Mouse (Mus musculus) granulocyte monocyte progenitor cell, adult 5-6 weeks (primary cell): ENCODE measurements around the gene Hoxc11. TPM values are rescaled to one million over a fixed set of nuclear protein-coding genes. Genes with fewer than 3 reads are reported as not detected.
A peak's percentile ranks its signal among the peaks of the same experiment; 100 is the strongest.

Experiments used
- ATAC-seq: replicated peaks from 2 replicates; pipeline ENCODE4 v1.8.0; 2016; ENCODE audit warnings: mild to moderate bottlenecking, moderate TSS enrichment, inconsistent platforms; ENCODE audit not compliant: poor library complexity, severe bottlenecking
- total RNA-seq, 2 experiments: library from RNA; stranded (forward) in 1 of 2; stranded (reverse) in 1 of 2; fragments of 200-712, 200-1000 nt in 1 of 2; fragments of >200 nt in 1 of 2; fragmentation: Nextera tagmentation in 1 of 2; gene quantifications; 2 replicates each; pipeline ENCODE4 v1.2.3; 2014 to 2017

Hoxc11 gene
- total RNA-seq (2014; fragmentation: Nextera tagmentation) (not detected in 2 replicates), total RNA-seq (2017) (not detected in 2 replicates)

DNA sequence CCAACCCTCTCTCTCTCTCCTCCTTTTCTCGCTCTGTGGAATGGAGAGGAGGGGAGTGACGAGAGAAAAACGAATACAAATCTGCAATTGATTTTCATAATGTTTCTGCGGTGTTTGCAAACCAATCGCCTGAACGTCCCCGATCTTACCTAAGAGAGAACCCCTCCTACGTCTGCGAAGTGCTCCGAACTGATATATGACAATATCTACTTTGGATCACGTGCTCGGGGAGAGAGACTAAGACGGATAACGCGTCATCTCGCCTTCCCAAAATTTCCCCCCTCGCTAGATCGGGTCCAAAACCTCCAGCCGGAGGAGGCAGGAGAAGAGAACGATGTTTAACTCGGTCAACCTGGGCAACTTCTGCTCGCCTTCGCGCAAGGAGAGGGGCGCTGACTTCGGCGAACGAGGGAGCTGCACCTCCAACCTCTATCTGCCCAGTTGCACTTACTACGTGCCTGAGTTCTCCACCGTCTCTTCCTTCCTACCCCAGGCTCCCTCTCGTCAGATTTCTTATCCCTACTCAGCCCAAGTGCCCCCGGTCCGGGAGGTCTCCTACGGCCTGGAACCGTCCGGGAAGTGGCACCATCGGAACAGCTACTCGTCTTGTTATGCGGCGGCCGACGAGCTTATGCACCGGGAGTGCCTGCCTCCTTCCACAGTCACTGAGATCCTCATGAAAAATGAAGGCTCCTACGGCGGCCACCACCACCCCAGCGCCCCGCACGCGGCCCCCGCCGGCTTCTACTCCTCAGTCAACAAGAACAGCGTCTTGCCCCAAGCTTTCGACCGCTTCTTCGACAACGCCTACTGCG lies at the start of gene Hoxc11:
Gene Hoxc11 (plus strand): TSS at position 236 of the 815 bp plus-strand sequence.
- no peak for ATAC-seq

DNA sequence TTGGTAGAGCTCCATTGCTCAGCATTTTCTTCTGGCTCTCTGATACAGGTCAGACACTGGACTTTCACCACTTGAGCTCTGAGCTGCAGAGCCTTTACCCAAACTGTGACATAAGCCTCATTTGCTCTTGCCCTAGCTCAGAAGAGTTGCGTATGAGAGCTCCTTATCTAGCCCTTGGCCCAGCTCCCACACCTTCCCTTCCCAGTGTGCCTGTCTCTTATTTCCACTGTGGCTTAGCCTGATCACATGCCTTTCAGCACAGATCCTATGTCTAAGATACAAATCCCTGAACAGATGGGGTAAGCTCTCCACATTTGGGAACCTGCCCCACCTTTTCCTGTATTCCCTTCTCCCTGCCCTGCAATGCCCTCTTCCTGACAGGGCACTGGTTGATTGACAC lies 49.3 kb upstream of the Hoxc11 start:
- ATAC-seq, result no peak

- no peak for ATAC-seq
These were observed 44.7 kb upstream of the Hoxc11 start for GRCm38 (mm10) chr15:102909536-102909935.

DNA sequence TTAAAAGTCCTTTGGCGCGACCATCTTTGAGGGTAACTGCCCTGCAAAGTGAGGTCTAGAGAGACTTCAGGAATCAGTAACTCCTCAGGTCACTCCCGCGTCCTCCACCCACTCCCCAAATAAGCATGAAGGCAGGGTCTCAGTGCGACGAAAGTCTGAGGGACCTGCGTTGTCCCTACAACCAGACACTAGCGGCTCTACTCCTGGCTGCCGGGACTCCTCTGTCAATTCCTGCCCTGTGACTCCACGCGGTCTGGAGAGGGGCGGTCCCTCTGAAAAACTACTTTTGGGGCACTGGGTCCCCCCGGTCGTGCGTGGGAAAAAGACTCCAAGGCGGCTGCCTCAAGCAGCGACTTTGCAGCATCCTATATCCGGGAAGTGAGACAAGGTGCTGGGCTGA lies 44.2 kb upstream of the Hoxc11 start:
- no peak for ATAC-seq

DNA sequence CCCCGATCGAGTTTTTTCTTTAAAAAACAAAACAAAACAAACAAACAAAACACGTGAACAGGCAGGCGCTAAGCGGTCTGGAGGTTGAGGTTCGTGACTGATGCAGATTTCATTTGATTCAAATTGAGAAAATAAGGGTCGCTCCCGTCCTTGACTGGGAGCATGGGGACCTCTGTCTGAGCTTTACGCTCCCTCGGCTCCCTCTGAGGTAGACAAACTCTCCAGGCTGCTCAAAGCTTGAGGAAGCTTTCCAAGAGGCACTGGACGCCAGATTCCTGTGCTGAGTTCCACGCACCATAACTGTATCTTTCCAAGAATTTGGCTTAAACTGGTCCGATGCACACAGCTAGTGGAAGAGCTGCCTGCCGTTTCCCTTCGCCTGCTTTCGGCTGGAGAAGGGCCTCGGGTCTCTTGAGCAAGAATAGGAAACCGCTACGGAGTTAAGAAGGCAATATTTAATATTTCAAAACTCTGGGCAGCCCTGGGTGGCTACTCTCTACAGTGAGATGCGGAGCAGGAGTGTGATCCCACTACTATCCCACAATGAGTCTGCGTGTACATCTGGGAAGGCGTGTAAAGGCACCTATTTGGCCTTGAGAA lies 43.6 kb upstream of the Hoxc11 start:
- ATAC-seq, result no peak

GRCm38 (mm10) chr15:102913038-102913585 lies 41.1 kb upstream of the Hoxc11 start:
- no peak for ATAC-seq

DNA sequence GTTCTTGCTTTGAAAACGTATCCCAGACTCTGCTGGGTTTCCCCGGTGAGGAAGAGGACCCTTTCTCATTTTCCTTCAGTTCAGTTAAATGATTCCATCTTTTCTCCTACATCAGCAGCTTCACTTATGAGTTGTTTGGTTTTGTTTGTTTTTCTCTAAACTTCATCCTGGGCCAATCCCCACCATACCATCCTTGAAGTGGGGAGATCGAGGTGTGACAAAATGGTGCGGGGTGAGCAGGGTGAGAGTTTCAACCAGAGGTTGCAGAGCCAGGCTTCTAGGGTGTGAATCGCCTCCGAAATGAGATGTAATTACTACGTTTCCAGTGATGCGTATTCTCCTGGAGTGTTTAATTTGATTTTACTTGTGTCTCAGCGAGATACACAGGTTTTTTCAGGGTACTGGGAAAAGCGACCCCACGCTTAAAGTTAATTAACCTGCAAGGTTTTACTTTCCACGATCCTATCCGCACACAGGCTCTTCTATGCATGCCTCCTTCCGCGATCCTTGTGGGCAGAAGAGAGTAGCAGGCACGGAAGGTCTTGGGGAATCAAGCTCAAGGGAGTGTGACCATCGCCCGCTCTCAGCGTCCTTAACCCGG lies 36.2 kb upstream of the Hoxc11 start:
- no peak for ATAC-seq

GRCm38 (mm10) chr15:102918611-102919265 lies 35.5 kb upstream of the Hoxc11 start:
- no peak for ATAC-seq

DNA sequence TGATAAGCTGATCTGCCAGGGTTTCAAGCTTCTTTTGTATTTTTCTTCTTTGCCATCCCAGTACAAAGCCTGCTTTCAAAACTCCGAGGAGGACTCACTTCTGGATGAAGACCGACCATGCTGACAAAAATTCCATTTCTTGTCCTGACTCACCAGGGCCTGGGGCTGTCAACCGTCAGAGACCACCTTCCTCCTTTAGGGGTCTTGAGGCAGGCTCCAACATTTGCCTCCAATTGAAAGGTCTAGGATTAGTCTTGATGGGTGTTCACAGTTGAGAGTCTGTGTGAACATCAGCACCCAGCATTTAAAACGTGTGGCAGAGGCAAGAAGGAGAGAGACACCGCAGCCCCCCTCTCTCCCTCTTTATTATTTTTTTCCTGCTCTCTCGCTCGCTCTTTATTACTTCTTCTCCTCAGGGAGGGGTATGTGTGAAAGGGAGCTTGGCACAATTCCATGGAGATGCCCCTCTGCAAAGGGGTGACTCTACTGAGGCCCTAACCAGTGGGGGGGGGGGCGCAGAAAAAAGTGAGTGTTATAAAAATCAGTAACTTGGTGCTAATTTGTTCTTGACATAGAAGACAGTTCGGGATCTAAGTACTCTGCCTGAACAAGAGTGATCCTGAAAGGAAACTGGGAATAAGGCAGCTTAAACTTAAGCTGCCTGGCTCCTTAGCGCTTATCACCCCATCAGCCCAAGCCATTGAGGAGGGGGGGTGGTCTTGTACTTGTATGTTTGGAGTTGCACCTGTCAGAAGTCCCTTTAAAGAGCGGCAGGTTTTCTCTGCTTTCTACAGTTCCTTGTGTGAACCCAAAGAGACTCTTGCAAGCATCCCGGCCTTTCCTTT lies 34.7 kb upstream of the Hoxc11 start:
- ATAC-seq, result no peak

DNA sequence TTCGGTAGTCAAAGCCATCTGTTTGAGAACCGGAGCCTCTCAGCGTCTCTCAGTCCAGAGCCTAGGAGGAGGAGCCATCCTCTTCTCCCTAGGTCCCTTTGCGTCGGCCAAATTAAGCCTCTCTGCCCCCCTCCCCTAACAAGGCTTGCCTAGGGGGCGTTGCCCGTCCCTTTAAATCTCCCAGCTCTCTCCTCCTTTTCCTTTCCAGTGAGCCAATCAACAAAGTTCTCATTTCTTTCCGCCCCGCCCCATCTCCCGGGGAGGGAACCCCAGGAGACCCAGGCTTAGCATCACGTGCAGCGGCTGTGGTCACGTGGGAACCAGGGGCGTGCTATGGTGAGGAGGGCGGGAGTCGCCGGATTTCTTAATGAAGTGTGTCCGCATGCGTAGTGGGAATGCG lies 33.6 kb upstream of the Hoxc11 start:
- ATAC-seq, result peak; percentile 59

DNA sequence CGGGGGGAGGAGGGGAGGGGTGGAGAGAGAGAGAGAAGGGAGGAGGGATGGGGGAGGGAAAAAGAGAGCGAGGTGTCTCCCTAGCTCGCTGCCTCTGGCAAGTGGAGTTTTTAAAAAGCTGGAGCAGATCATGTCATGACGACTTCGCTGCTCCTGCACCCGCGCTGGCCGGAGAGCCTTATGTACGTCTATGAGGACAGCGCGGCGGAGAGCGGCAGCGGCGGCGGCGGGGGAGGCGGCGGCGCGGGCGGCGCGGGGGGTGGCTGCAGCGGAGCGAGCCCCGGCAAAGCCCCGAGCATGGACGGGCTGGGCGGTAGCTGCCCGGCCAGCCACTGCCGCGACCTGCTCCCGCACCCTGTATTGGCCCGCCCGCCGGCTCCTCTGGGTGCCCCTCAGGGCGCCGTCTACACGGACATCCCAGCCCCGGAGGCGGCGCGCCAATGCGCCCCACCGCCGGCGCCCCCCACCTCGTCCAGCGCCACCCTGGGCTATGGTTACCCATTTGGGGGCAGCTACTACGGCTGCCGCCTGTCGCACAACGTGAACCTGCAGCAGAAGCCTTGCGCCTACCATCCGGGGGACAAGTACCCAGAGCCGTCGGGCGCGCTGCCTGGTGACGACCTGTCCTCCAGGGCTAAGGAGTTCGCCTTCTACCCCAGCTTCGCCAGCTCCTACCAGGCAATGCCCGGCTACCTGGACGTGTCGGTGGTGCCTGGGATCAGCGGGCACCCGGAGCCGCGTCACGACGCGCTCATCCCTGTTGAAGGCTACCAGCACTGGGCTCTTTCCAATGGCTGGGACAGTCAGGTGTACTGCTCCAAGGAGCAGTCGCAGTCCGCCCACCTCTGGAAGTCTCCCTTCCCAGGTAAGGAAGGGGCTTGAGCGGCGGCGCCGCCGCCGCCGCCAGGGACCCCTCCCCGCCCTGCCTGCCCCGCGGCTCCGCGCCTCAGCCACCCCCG lies 32.9 kb upstream of the Hoxc11 start, which contains the start of gene Hoxc13:
Gene Hoxc13 (plus strand): TSS at position 51 of the 959 bp plus-strand sequence.
- ATAC-seq, result no peak

GRCm38 (mm10) chr15:102922012-102922362 lies 32.2 kb upstream of the Hoxc11 start:
- ATAC-seq, result no peak

- ATAC-seq, result no peak
These were observed 31.4 kb upstream of the Hoxc11 start for GRCm38 (mm10) chr15:102922636-102923500.

DNA sequence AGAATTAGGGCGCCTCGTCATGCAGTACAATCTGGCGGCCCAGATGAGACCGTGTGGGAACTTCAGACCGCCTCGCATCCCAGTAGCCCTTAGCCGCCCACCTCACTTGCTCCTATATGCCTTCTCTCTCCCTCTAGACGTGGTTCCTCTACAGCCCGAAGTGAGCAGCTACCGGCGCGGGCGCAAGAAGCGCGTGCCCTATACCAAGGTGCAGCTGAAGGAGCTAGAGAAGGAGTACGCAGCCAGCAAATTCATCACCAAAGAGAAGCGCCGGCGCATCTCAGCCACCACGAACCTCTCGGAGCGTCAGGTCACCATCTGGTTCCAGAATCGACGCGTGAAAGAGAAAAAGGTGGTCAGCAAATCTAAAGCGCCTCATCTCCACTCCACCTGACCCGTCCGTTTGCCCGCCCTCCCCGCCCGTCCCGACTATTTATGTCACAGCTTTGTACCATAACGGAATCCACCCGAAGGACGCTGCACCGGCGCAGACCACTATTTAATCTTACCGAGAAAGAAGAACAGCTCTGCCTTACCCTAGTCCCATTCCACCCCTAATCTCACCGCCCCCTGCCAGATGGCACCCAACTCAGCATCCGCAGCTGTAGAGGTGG lies 27.1 kb upstream of the Hoxc11 start:
- no peak for ATAC-seq

GRCm38 (mm10) chr15:102931706-102932358 lies 22.4 kb upstream of the Hoxc11 start:
- ATAC-seq, result no peak

DNA sequence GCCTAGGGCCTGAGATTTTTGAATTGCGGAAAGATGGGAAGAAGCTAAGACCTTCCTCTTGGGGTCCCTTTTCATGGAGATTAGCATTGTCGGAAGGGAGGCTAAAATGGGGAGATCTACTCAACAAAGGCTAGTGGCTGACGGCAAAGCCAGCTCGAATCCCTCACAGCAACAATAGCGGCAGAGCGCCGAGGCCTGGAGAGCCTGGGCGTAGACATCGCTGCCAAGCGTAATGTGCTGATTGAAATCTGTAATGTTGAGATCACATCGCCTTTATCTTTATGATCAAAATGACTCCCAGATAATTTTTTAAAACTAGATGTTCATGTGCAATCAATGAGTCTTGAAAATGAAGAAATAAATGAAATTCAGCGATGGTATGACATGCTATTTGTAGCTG lies 19.8 kb upstream of the Hoxc11 start:
- ATAC-seq, result no peak

DNA sequence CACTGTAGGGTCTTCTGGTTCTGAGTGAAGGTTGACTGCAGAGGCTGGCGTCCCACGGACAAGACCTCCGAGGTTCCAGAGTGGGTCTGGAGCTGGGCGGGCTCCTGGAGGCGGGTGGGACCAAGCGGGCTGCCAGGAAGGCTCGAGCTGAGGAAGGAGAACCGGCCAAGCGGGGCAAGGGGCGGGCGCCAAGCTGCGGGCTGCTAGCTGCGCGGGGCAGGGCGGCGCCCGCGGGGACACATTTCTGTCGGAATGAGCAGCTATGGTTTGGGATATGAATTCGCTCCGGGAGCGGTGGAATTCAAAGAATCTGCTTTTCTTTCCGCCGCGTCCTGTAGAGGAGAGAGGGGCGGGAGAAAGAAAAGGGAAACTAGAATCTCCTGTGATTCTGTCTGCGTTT lies 19.3 kb upstream of the Hoxc11 start:
- ATAC-seq, result no peak
